Mouse (Mus musculus) bone marrow macrophage, adult 2 months (primary cell): ENCODE data around the gene Asl.

ENCODE experiments used
- CTCF ChIP-seq: IDR thresholded peaks from 2 replicates; pipeline ENCODE4 v1.5.1; 2012; ENCODE audit warnings: low read depth, mild to moderate bottlenecking, low read length, moderate library complexity
- POLR2A ChIP-seq: IDR thresholded peaks from 2 replicates; pipeline ENCODE4 v1.6.1; 2012; ENCODE audit warnings: mild to moderate bottlenecking, low read depth, low read length, borderline replicate concordance

DNA sequence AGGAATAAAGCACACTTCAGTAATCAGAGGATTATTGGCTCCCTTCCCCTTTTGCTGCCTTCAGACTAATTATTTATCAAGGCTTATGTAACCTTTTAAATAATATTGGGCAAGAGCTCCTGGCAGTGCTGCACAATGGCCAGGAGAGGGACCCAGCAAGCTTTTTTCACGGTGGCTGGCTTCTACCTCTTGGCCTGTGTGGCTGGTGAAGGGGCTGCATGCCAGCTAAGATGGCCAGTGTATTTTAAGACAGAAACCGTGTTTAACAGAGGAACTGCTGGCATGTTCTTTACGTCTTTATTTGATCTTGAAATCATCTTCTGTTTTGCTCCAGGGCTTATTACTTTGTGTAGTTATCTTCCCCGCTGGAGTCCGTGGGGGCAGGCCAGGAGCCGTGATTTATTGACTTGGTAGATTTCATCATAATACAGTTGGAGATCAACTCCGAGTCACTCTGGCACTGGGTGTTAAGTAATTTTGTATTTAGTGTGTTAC, 15.2 kb upstream of the Asl start:
- peak; percentile 39; the same call in 1 of the 2 replicates for TF ChIP-seq CTCF
- no peak for TF ChIP-seq POLR2A
